Mouse (Mus musculus) G1E (cell line): ENCODE results near the gene Cers6. TPM values are rescaled to one million over a fixed set of nuclear protein-coding genes. Genes with fewer than 3 reads are reported as not detected.

Source experiments
- ATAC-seq: 2 replicates; pipeline ENCODE4 v1.8.0; 2016; ENCODE audit warnings: mild to moderate bottlenecking; ENCODE audit not compliant: insufficient number of reproducible peaks, poor library complexity, low FRiP score, severe bottlenecking; ENCODE audit errors: extremely low read depth
- DNase-seq: peaks from one replicate; pipeline ENCODE4 v3.0.0; 2012; ENCODE audit warnings: low spot score
- H3K27me3 ChIP-seq: 2 replicates; pipeline ENCODE4 v1.6.1; 2012; ENCODE audit warnings: mild to moderate bottlenecking, low read length, inconsistent platforms; ENCODE audit not compliant: insufficient read depth
- H3K36me3 ChIP-seq: replicated peaks from 2 replicates; pipeline ENCODE3; 2012; ENCODE audit warnings: mild to moderate bottlenecking, inconsistent platforms
- H3K4me1 ChIP-seq: 2 replicates; pipeline ENCODE4 v1.6.1; 2012; ENCODE audit warnings: low read depth, low read length, inconsistent platforms, mixed read lengths; ENCODE audit not compliant: insufficient read depth
- H3K4me3 ChIP-seq: 2 replicates; pipeline ENCODE4 v1.5.1; 2012; ENCODE audit warnings: low read depth, mild to moderate bottlenecking, inconsistent platforms, low read length, moderate library complexity, mixed read lengths
- H3K9me3 ChIP-seq: replicated peaks from 2 replicates; pipeline ENCODE4 v1.6.1; 2012; ENCODE audit warnings: inconsistent platforms
- CTCF ChIP-seq: IDR thresholded peaks from 2 replicates; pipeline ENCODE4 v1.5.1; 2012; ENCODE audit warnings: low read depth, low read length, inconsistent platforms, mixed read lengths
- GATA1 ChIP-seq: IDR thresholded peaks from 2 replicates; pipeline ENCODE4 v1.6.1; 2012; ENCODE audit warnings: borderline replicate concordance, low read length, inconsistent platforms, mixed read lengths
- GATA2 ChIP-seq: IDR thresholded peaks from 2 replicates; pipeline ENCODE4 v1.6.1; 2012; ENCODE audit warnings: low read depth, low read length, inconsistent platforms, borderline replicate concordance
- POLR2AphosphoS5 ChIP-seq: IDR thresholded peaks from 2 replicates; pipeline ENCODE4 v1.6.1; 2012; ENCODE audit warnings: low read depth, low read length, inconsistent platforms; ENCODE audit not compliant: insufficient replicate concordance
- TAL1 ChIP-seq: conservative IDR thresholded peaks from 2 replicates; pipeline ENCODE4 v1.6.1; 2012; ENCODE audit warnings: low read depth, low read length, inconsistent platforms, mixed read lengths
- polyA plus RNA-seq: library from polyadenylated mRNA; stranded (reverse); fragments of >175 nt; gene quantifications from 2 replicates; pipeline ENCODE4 v1.2.3, GENCODE M21; 2012
- total RNA-seq, 2 experiments: library from RNA; stranded (forward) in 1 of 2; stranded (reverse) in 1 of 2; fragments of 200-1000 nt in 1 of 2; fragments of >200 nt in 1 of 2; fragmentation: Nextera tagmentation in 1 of 2; gene quantifications; 2 replicates each; pipeline ENCODE4 v1.2.3; 2014 to 2017

Gene Cers6
- total and polyA plus RNA-seq, 3 experiments: 14.8 to 92.4 (median 55.7) TPM

DNA sequence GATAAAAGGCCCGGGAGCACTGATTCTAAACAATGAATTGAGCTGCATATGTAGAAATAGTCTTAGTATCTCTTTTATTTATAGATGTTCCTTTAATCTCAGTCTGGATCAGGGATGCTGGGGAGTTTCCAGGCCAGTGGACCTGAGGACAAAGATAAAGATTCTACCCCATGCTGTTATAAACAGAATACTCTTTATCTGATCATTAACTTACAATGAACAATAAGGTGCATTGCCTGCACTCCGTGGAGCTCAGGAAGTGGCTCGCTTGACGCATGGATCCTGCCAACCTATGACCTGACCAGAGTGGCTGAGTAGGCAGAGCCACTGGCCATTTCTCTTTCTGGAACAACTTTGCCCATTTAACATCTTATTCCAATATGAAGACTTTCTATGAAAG, 279.6 kb downstream of the Cers6 start:
- ATAC-seq (no peak), DNase-seq (no peak)
- Histone ChIP-seq H3K36me3 (no peaks in the 10 kb centered on the region), H3K9me3 (no peaks in the 10 kb centered on the region), H3K27me3 (peaks cover 6% of the 10 kb centered on the region), H3K4me3 (no peak overlapping the region), H3K4me1 (no peaks in the 10 kb centered on the region)
- no peak for TF ChIP-seq GATA2
- no peak for TF ChIP-seq POLR2AphosphoS5
- TF ChIP-seq TAL1: no peak
- no peak for TF ChIP-seq CTCF
- no peak for TF ChIP-seq GATA1

DNA sequence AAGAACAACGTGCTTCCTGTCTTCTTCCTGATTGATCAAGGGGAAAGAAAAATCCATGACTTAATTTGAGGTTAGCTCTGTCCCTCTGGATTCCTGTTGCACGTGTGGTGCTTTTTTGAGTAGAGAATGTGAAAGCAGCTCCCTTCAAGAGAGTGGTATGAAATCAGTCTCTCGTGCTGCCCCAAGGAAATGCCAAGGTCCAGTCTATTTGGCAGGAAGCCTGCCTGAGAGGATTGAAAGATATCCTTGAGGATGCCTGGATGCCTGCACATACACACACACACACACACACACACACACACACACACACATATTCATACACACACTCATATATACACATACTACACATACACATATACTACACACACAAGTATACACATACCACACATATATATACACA, 287.4 kb downstream of the Cers6 start:
- Histone ChIP-seq H3K4me3 (no peak overlapping the region), H3K36me3 (no peaks in the 10 kb centered on the region), H3K27me3 (peaks cover 6% of the 10 kb centered on the region), H3K9me3 (no peaks in the 10 kb centered on the region), H3K4me1 (peaks cover 3% of the 10 kb centered on the region; the same call in 1 of the 2 replicates)
- ATAC-seq (no peak), DNase-seq (no peak)
- no peak for TF ChIP-seq TAL1
- TF ChIP-seq GATA2: no peak
- no peak for TF ChIP-seq CTCF
- no peak for TF ChIP-seq POLR2AphosphoS5
- TF ChIP-seq GATA1: no peak

DNA sequence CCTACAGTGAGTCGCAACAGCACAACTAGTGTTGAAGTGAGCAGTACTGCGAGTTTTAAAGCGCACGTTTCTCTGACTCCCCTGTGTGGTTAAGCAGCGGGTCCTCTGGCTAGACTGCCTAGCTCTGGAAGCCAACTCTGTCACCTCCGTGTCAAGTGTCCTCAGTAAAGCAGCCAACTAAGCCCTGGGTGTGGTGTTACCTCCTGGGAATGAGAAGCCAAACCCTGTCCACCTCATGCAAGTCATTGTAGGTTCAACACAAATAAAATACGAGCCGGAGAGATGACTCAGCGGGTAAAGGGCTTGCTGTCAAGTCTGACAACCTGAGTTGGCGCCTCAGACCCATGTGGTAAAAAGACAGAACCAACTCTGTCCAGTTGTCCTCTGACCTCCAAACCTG, 287.9 kb downstream of the Cers6 start:
- DNase-seq: no peak
- no peaks in the 10 kb centered on the region for H3K9me3 ChIP-seq
- peaks cover 3% of the 10 kb centered on the region; the same call in 1 of the 2 replicates for H3K4me1 ChIP-seq
- H3K27me3 ChIP-seq: peaks cover 6% of the 10 kb centered on the region
- TF ChIP-seq CTCF (no peak), POLR2AphosphoS5 (no peak), GATA1 (no peak), GATA2 (no peak), TAL1 (no peak)
- H3K36me3 ChIP-seq: no peaks in the 10 kb centered on the region
- H3K4me3 ChIP-seq: no peak overlapping the region
- no peak; the same call in 1 of the 2 replicates for ATAC-seq

DNA sequence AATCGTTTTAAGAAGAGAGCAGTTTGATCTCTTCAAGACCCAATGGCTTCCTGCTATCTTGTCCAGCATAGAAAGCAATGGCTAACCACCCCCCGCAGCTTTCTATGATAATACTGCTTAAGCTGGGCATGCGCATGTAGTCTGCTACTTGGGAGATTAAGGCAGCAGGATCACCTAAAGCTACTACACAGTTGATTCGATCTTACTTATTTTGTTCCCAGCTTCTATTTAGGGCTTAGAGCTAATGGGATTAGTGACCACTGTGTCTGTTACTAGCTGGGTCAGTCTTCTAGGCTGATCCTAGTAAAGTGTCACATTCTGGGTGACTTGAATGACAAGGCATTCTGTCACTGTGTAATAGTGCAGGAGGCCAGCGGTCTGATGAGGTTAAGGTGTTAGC, 289.6 kb downstream of the Cers6 start:
- H3K36me3 ChIP-seq: no peaks in the 10 kb centered on the region
- DNase-seq (no peak), ATAC-seq (no peak)
- H3K4me3 ChIP-seq: no peak overlapping the region
- H3K4me1 ChIP-seq: peaks cover 3% of the 10 kb centered on the region; the same call in 1 of the 2 replicates
- H3K27me3 ChIP-seq: peaks cover 3% of the 10 kb centered on the region; the same call in 1 of the 2 replicates
- no peaks in the 10 kb centered on the region for H3K9me3 ChIP-seq
- TF ChIP-seq TAL1: no peak
- TF ChIP-seq CTCF: no peak
- no peak for TF ChIP-seq GATA2
- TF ChIP-seq POLR2AphosphoS5: no peak
- no peak for TF ChIP-seq GATA1

DNA sequence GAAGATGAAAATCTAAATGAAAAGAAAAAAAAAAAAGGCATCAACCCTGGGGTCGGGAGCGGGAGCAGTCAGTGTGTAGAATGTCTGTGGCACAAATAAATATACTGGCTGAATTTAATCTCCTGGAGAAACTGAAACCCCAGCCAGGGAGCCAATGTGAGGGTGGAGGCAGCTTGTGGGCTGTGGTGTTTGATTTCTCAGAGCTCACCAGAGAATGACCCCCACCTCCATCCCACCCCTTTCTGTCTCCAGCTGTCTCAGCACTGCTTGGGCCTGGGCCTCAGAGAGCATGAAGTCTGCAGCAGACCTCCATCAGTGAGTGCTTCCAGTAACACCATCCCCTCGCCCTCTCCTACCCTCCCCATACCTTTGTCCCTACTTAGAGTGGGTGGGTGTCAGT, 294.6 kb downstream of the Cers6 start:
- H3K9me3 ChIP-seq: no peaks in the 10 kb centered on the region
- H3K36me3 ChIP-seq: no peaks in the 10 kb centered on the region
- ATAC-seq (no peak), DNase-seq (no peak)
- 0 out of 2 replicates have a peak, but pooled peaks cover 4% of the 10 kb centered on the region for H3K27me3 ChIP-seq
- no peak overlapping the region for H3K4me3 ChIP-seq
- no peak for TF ChIP-seq POLR2AphosphoS5
- TF ChIP-seq TAL1: no peak
- TF ChIP-seq CTCF: no peak
- no peak for TF ChIP-seq GATA1
- TF ChIP-seq GATA2: no peak
- H3K4me1 ChIP-seq: no peaks in the 10 kb centered on the region

DNA sequence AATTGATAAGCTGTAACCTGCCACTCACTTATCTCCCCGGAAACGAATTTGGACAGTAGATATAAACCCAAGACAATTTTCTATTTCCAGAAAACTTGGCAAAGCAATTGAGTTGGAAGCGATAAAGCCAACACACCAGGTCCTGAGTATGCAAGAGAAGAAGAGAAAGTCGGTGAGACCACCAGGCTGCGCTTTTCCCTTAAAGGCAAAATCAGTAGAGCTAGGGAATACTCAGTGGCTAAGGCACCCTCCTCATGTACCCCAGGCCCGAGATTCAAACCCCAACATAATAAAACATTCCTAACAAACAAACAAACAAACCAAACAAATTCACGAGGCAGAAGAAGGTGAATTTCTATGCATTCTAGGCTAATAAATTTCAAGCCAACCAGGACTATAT, 295.0 kb downstream of the Cers6 start:
- Histone ChIP-seq H3K27me3 (0 out of 2 replicates have a peak, but pooled peaks cover 4% of the 10 kb centered on the region), H3K4me3 (no peak overlapping the region), H3K4me1 (no peaks in the 10 kb centered on the region), H3K9me3 (no peaks in the 10 kb centered on the region), H3K36me3 (no peaks in the 10 kb centered on the region)
- no peak for DNase-seq
- ATAC-seq: no peak
- TF ChIP-seq TAL1 (no peak), GATA1 (no peak), POLR2AphosphoS5 (no peak), GATA2 (no peak), CTCF (no peak)
